Mouse (Mus musculus) lung, postnatal 10 days (tissue): Measurements from ENCODE around the gene Slc11a2.
"Not testable (repeated sequence)": the region's sequence is repeated elsewhere in the genome, so short reads cannot be mapped to it uniquely, and the experiment has no call there.

Experiments used
- DNase-seq: peaks from one replicate; pipeline ENCODE4 v3.0.0; 2021

Slc11a2 gene

GRCm38 (mm10) chr15:100402347-100402746 lies 22.5 kb downstream of the Slc11a2 start:
- DNase-seq: no peak

- DNase-seq: no peak
These were observed 23.1 kb downstream of the Slc11a2 start for GRCm38 (mm10) chr15:100401811-100402210.

GRCm38 (mm10) chr15:100400592-100401250 lies 24.2 kb downstream of the Slc11a2 start:
- no peak for DNase-seq

GRCm38 (mm10) chr15:100395561-100395960 lies 29.3 kb downstream of the Slc11a2 start:
- DNase-seq: no peak

- no peak for DNase-seq
These were observed 31.9 kb downstream of the Slc11a2 start for GRCm38 (mm10) chr15:100393016-100393415.

- no peak for DNase-seq
These were observed 33.3 kb downstream of the Slc11a2 start for GRCm38 (mm10) chr15:100391599-100391998.

- no peak for DNase-seq
These were observed 33.8 kb downstream of the Slc11a2 start for GRCm38 (mm10) chr15:100391066-100391465.

- no peak for DNase-seq
These were observed 36.0 kb downstream of the Slc11a2 start for GRCm38 (mm10) chr15:100388886-100389285.

GRCm38 (mm10) chr15:100388224-100388835 lies 36.5 kb downstream of the Slc11a2 start:
- DNase-seq: no peak

GRCm38 (mm10) chr15:100387544-100388223 lies 37.2 kb downstream of the Slc11a2 start:
- DNase-seq: no peak

- DNase-seq: no peak
These were observed 39.2 kb downstream of the Slc11a2 start for GRCm38 (mm10) chr15:100385705-100386104.

GRCm38 (mm10) chr15:100380104-100380503 lies 44.8 kb downstream of the Slc11a2 start:
- no peak for DNase-seq

- DNase-seq: no peak
These were observed 45.2 kb downstream of the Slc11a2 start for GRCm38 (mm10) chr15:100379658-100380057.

- not testable (repeated sequence) for DNase-seq
These were observed 46.9 kb downstream of the Slc11a2 start for GRCm38 (mm10) chr15:100377847-100378505.

GRCm38 (mm10) chr15:100375066-100375465 lies 49.8 kb downstream of the Slc11a2 start:
- DNase-seq: peak; percentile 80

GRCm38 (mm10) chr15:100367119-100367518 lies 57.8 kb downstream of the Slc11a2 start:
- DNase-seq: no peak

- DNase-seq: not testable (repeated sequence)
These were observed 58.9 kb downstream of the Slc11a2 start for GRCm38 (mm10) chr15:100365967-100366366.

- no peak for DNase-seq
These were observed 60.6 kb downstream of the Slc11a2 start, which contains the start of gene Higd1c for GRCm38 (mm10) chr15:100364242-100364641. Gene Higd1c (plus strand): TSS chr15:100364542.

GRCm38 (mm10) chr15:100355876-100356275 lies 69.0 kb downstream of the Slc11a2 start:
- no peak for DNase-seq

GRCm38 (mm10) chr15:100353399-100353798 lies 71.5 kb downstream of the Slc11a2 start:
- not testable (repeated sequence) for DNase-seq

GRCm38 (mm10) chr15:100352711-100353250 lies 72.1 kb downstream of the Slc11a2 start, which contains the start of the genes Methig1 and Mettl7a2:
Gene Methig1 (plus strand): TSS chr15:100353149.
Gene Mettl7a2 (plus strand): TSS chr15:100353200.
- no peak for DNase-seq

- DNase-seq: no peak
These were observed 73.3 kb downstream of the Slc11a2 start for GRCm38 (mm10) chr15:100351501-100352060.

- no peak for DNase-seq
These were observed 75.4 kb downstream of the Slc11a2 start for GRCm38 (mm10) chr15:100349496-100349895.
